Mouse (Mus musculus) spleen, adult 2 months (tissue): ENCODE data around the gene Stard3.

Source experiments
- CTCF ChIP-seq: fragments of 200-500 bp; IDR thresholded peaks from 2 replicates; pipeline ENCODE4 v1.5.1; 2011; ENCODE audit warnings: mild to moderate bottlenecking, inconsistent platforms; ENCODE audit not compliant: insufficient read depth, insufficient read length, insufficient replicate concordance; ENCODE audit errors: extremely low read depth
- POLR2A ChIP-seq: fragments of 200-500 bp; IDR thresholded peaks from 2 replicates; pipeline ENCODE4 v1.6.1; 2011; ENCODE audit warnings: low read depth, low read length, inconsistent platforms

DNA sequence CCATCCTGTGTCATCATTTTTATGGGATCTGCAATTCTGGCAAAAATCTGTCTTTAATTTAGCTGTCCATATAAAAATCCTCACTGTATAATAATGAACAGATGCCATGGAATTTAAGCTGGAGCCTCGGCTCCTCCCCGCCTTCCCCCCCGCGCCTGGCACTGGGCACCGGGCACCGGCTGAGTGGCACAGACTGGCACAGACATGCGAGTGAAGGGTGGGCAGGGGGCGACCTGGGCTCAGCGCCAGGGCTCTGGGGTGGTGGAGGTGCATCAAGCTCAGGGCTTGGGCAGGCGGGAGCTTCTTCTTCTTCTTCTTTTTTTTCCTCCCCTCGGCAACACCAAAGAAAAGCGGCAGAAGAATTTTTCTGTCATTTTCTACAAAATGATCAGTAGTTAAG lies 37.8 kb upstream of the Stard3 start:
- TF ChIP-seq CTCF (no peak), POLR2A (no peak)
